Mouse (Mus musculus) CH12.LX (cell line): ENCODE results near the gene Btbd16.

Source experiments
- CHD2 ChIP-seq: IDR thresholded peaks from 2 replicates; pipeline ENCODE4 v1.6.1; 2011; ENCODE audit warnings: low read length, improper control_type of control experiment
- CTCF ChIP-seq, 2 experiments: IDR thresholded peaks in 1 of 2; conservative IDR thresholded peaks in 1 of 2; 2 replicates each; pipeline ENCODE4 v1.5.1; 2011 to 2012; ENCODE audit warnings: low read depth in 2 of 2, low read length in 2 of 2, improper control_type of control experiment in 1 of 2, inconsistent platforms in 1 of 2, mild to moderate bottlenecking in 1 of 2, moderate library complexity in 1 of 2
- HCFC1 ChIP-seq: IDR thresholded peaks from 2 replicates; pipeline ENCODE4 v1.6.1; 2012; ENCODE audit warnings: low read depth, mild to moderate bottlenecking, inconsistent platforms, low read length, improper control_type of control experiment
- MAX ChIP-seq: IDR thresholded peaks from 2 replicates; pipeline ENCODE4 v1.6.1; 2011; ENCODE audit warnings: low read length, improper control_type of control experiment
- MEF2A ChIP-seq: IDR thresholded peaks from 2 replicates; pipeline ENCODE4 v1.6.1; 2014; ENCODE audit warnings: low read depth, mild to moderate bottlenecking, inconsistent platforms, low read length, improper control_type of control experiment, borderline replicate concordance
- NELFE ChIP-seq: IDR thresholded peaks from 2 replicates; pipeline ENCODE4 v1.6.1; 2011; ENCODE audit warnings: low read depth, low read length, improper control_type of control experiment
- RAD21 ChIP-seq: IDR thresholded peaks from 2 replicates; pipeline ENCODE4 v1.6.1; 2011; ENCODE audit warnings: low read depth, mild to moderate bottlenecking, low read length, improper control_type of control experiment, moderate library complexity
- RCOR1 ChIP-seq: conservative IDR thresholded peaks from 2 replicates; pipeline ENCODE4 v1.6.1; 2012; ENCODE audit warnings: low read depth, mild to moderate bottlenecking, inconsistent platforms, low read length, improper control_type of control experiment
- SIN3A ChIP-seq: IDR thresholded peaks from 2 replicates; pipeline ENCODE4 v1.6.1; 2012; ENCODE audit warnings: low read length, improper control_type of control experiment, inconsistent platforms
- ZNF384 ChIP-seq: IDR thresholded peaks from 2 replicates; pipeline ENCODE4 v1.6.1; 2012; ENCODE audit warnings: low read depth, low read length, improper control_type of control experiment, inconsistent platforms

DNA sequence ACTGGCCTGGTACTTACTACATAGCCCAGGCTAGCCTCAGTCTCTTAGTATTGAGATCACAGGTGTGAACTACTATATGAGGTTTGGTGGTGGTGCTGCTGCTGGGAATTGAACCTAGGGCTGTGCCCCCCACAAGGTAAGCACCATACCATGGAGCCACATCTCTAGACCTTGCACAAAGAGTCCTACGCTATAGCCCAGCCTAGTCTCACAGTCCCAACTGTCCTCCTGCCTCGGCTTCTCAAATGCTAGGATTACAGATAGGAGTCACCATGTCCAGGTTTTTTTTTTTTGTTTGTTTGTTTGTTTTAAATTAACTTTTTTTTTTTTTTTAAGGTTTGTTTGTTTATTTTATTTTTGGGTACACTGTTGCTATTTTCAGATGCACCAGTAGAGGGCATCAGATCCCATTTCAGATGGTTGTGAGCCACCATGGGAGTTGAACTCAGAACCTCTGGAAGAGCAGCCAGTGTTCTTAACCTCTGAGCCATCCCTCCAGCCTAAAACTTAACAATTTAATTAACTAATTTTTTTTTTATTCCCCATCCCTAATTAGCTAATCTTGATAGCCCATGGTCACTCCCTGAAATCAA lies 39.6 kb upstream of the Btbd16 start:
- TF ChIP-seq CHD2, result no peak
- no peak for TF ChIP-seq HCFC1
- no peak; the same call in 1 of the 2 replicates for TF ChIP-seq RAD21
- TF ChIP-seq CTCF (conservative IDR thresholded peaks at IDR 0.05 in 1 of 2, IDR thresholded peaks at IDR 0.05 in 1 of 2; ENCODE audit: low read depth in 2 of 2, low read length in 2 of 2), result peak; percentile 10 to 47; a peak in 2 of 4 replicates
- TF ChIP-seq SIN3A, result no peak
- TF ChIP-seq MAX, result no peak
- no peak for TF ChIP-seq ZNF384
- TF ChIP-seq MEF2A, result no peak
- no peak for TF ChIP-seq NELFE
- TF ChIP-seq RCOR1, result no peak
